Mouse (Mus musculus): ENCODE data around the gene Adsl.
"Not testable (repeated sequence)": the region's sequence is repeated elsewhere in the genome, so short reads cannot be mapped to it uniquely, and the experiment has no call there.

Adsl gene

GRCm38 (mm10) chr15:80948145-80949135 is at the start of gene Adsl:
TSS of gene Adsl (plus strand) at chr15:80948490.
- peak; percentile 84 for DNase-seq

GRCm38 (mm10) chr15:80899806-80900205 is 48.5 kb upstream of the Adsl start:
- no peak for DNase-seq

DNA sequence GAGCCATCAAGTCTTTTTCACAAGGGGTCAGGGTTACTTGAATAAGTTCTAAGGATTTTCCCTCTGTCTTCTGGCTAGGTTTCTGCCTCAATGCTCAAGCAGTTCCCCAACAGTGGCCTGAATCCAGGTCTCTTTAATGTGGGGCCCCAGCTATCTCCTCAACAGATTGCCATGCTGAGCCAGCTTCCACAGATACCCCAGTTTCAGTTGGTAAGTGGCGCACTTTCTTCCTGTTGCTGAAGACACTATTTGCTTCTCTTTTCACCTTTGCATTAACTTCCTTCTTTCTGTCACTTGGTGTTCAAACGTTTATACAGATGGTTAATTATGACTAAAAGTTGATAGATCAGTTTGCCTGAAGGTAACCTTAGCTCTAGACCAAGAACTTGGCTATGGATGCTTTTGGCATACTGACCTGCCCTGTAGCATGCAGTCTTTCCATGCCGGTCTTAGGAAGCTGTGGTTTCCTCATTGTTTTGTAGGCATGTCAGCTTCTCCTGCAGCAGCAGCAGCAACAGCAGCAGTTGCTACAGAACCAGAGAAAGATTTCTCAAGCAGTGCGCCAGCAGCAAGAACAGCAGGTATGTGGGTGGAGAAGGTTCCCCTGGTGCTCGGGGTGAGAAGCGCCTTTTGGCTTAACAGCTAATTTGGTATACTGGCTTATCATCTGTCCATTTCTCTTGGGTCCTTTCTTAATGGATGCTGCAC is 46.3 kb upstream of the Adsl start:
- DNase-seq = no peak

GRCm38 (mm10) chr15:80904776-80905175 is 43.5 kb upstream of the Adsl start:
- not testable (repeated sequence) for DNase-seq

DNA sequence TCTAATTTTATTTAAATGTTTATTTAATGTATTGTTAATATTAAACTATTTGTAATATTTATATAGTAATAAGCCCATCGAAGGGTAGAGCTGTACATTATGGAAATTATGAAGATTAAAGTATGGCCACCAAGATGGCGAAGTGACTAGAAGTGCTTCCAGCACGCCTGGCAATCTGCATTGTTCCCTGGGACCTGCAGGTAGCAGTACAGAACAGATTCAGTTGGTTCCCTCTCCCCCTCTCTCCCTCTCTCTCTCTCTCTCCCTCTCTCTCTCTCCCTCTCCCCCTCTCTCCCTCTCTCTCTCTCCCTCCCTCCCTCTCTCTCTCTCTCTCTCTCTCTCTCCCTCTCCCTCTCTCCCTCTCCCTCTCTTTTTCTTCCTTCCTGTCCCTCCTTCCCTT is 38.1 kb upstream of the Adsl start:
- no peak for DNase-seq

DNA sequence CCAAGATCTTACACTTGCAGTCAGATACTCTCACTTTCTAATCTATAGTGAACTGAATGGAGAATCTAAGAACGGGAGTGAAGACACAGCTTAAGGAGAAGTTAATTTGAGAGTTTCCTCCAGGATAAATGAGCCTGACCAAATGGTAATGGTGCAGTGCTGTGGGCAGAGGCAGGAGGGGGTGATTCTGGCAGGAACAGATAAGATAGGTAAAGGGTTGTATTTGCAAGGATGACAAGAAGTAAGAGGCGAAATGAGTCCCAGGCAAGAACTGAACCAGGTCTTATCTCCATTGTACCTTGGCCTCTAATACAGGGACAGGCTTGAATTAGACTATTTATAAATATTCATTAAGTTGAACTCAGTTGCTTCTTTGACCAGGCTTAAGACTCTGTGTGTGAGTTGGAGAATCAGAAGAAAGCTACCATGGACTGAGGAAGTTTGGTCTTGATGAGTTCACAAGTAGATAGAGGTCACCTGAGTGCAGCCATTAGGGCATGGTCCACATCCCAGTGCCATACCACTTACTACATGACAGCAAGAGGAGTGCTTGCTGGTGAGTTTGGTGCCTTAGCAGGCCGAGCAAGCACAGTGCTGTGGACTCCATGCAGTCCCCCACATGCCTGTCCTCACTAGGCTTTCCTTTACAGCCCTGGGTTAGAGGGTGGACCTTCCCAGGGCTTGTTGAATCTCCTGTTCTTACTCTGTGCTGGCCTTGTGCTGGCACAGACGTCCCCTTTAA is 37.3 kb upstream of the Adsl start:
- no peak for DNase-seq

- no peak for DNase-seq
These were observed 36.1 kb upstream of the Adsl start for GRCm38 (mm10) chr15:80912175-80912574.

- DNase-seq = no peak
These were observed 34.5 kb upstream of the Adsl start for GRCm38 (mm10) chr15:80913803-80914202.

- no peak for DNase-seq
These were observed 32.4 kb upstream of the Adsl start for GRCm38 (mm10) chr15:80915850-80916249.

DNA sequence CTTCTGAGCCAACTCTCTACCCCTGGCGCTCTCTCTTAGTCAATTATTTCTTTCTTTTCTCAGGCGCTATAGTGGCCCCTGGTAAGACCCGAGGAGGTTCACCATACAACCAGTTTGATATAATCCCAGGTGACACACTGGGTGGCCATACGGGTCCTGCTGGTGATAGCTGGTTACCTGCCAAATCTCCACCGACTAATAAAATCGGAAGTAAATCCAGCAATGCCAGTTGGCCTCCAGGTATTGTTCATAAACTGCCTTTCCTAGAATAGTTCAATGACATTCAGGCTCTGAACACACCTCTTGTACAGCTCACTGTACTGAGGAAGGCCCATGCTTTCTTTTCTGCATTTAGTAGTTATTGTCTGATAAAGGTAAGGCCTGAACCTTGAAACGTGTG is 31.7 kb upstream of the Adsl start:
- peak; percentile 25 for DNase-seq

- DNase-seq = no peak
These were observed 27.9 kb upstream of the Adsl start for GRCm38 (mm10) chr15:80920346-80920745.

DNA sequence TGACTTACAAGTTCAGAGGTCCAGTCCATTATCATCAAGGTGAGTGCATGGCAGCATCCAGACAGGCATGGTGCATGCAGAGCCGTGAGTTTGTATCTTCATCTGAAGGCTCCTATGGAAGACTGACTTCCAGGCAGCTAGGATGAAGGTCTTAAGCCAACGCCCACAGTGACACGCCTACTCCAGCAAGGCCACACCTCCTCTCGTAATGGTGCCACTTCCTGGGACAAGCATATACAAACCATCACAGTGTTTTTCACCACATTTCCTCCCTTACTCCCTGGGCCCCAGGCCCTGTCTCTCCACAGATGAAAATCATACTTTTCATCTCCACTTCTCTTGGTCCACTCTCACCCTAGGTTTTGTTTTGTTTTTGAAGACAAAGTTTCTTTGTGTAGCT is 26.5 kb upstream of the Adsl start:
- DNase-seq = no peak

GRCm38 (mm10) chr15:80924211-80924610 is 24.1 kb upstream of the Adsl start:
- no peak for DNase-seq

DNA sequence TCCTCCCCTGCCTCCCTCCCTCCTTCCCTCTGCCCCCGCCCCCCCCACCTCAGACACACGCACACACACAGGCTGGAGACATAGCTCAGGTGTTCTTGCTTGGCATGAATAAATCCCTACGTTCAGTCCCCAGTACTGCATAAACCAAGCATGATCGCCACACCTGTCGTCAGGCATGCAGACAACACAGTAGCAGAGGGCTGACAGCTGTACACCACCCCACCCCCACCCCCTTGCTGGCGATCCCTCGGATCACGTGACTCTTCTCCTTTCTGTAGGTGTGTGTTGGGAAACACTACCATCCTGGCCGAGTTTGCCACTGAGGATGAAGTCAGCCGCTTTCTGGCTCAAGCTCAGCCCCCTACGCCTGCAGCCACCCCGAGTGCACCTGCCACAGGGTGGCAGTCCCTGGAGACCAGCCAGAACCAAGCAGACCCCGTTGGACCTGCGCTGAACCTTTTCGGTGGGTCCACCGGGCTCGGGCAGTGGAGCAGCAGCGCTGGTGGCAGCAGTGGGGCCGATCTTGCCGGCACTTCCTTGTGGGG is 19.4 kb upstream of the Adsl start:
- DNase-seq = no peak

DNA sequence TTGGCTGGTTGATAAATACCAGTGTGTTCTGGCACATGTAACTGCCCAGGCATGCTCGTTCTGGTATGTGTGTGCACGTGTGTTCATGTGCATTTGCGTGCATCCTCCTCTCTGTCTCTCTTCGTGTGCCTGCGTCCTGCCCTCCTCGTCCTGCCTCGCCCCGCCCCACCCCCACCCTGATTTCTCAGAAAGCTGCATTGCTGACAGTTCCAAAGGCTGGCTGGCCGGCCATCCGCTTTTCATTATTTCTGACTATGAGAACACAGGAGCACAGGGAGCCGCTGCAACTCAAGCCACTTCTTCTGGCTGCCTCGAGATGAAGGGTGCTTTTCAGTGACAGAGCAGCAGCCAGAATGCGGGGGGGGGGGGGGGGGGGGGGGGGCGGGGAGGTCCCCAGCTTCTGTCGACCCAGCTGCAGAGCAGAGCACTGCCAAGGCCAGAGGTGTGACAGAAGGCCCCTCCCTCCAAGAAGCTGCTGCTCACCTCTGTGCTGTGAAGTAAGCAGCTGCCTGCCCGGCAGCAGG is 18.2 kb upstream of the Adsl start:
- DNase-seq = no peak

DNA sequence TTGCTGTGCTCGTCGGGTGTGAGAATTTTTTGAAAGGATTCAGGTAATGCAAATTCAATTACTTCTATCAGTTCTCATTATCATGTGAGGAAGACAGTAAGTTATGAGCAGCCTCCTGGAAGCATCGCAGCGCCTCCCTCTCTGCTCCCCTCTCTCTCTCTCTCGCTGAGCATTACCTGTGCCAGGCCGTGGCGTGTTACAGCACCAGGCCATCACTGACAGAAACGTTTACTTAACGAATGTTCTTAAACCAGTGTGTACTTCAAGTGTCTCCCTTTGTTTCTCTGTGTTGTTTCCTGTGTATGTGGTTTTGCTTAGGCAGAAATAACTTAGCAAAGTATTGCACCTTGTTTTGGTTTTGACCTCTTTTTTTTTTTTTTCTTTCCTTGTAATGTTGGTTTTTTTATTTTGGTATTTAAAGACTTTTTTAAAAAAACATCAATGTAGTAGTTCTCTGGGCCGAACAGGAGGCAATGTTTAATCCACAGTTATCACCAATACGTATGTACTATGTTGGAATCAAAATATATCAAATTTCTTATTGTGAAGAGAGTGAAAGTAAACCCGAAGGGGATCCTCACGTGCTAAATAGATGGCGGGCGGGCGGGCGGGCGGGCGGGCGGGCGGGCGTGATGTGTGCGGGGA is 17.5 kb upstream of the Adsl start:
- DNase-seq = not testable (repeated sequence)

- no peak for DNase-seq
These were observed 16.8 kb upstream of the Adsl start for GRCm38 (mm10) chr15:80931345-80931960.

DNA sequence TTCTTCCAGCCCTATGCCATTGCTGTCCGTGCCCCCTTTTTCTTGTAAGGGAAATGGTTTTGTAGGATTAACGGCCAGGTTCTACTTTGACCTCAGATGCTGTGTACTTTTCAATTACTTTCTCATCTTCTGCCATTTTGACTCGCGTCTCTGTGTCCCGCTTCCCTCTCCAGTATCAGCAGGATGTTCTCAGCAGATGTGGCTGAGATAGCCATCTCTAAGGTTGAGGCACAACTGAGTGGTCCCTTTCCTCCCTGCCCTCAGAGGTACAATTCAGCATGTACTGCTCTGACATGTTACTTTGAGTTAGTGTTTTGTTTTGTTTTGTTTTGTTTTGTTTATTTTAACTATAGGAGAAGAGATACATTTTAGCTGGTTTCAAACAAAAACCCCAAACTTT is 13.4 kb upstream of the Adsl start:
- DNase-seq = no peak

DNA sequence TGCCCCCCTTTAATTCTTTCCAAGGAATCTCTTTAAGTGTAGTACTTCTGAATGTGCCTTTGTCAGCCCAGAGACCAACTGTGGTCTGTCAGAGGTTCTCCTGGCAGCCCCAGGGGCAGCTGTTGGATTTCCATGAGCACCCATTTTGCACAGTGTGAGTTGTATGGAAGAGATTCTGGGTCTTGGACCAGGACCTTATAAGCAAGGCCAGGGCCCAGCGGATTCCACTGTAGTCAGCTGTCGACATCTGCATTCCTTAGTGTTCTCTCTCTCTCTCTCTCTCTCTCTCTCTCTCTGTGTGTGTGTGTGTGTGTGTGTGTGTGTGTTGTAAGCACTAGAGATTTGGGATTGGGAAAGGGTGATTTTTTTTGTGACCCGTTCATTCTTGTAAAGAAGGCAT is 11.6 kb upstream of the Adsl start:
- no peak for DNase-seq

GRCm38 (mm10) chr15:80938615-80939014 is 9.7 kb upstream of the Adsl start:
- no peak for DNase-seq

DNA sequence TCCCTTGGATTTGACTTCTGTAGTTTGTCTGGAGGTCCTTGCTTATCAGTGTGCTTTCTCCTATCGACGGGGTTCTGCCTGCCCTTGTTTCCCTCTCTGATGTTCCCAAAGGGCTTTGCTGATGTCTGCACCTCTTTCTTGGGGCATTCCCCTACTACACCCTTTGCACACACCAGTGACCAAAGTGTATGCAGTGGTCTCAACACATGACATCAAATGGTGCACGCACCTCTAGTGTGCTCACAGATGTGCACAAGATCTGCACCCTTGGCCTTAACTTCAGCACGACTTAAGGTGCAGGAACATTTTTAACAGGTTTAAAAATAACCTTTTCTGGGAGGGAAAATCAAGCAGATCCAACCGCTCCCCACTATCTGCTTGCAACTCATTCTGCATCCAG is 8.9 kb upstream of the Adsl start:
- DNase-seq = no peak

All from cerebellum, adult 8-10 months (tissue).